Mouse (Mus musculus): ENCODE data around the gene Irf2. TPM values are rescaled to one million over a fixed set of nuclear protein-coding genes. Genes with fewer than 3 reads are reported as not detected.

The Irf2 gene
- polyA plus RNA-seq, 1 experiment: 10.1 TPM

DNA sequence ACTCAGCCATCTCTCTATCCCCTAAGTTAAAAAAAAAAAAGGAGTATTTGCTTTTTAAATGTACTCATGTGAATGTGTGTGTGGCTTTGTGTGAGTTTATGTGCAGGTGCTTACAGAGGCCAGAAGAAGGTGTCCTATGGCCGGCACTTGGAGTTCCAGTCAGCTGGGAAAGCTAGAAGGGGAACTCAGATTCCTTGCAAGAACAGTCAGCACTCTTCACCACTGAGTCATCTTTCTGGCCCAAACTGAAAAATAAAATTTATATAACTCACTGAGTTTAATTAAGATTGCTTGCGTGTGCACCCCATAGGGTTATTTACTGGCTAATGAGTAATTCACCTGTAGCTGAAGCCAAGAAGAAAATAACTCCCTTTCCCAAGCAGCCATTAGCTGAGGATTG, 34.4 kb upstream of the Irf2 start:
- Histone ChIP-seq H3K27me3 (ENCODE audit: control insufficient read depth, insufficient read depth, low read length) (no peaks in the 10 kb centered on the region), H3K4me1 (ENCODE audit: control insufficient read depth, insufficient read depth, low read length) (peaks cover 4% of the 10 kb centered on the region; the same call in 1 of the 2 replicates), H3K36me3 (ENCODE audit: control insufficient read depth, insufficient read depth, low read length) (no peaks in the 10 kb centered on the region), H3K27ac (ENCODE audit: control insufficient read depth, insufficient read depth, low read depth, low read length) (no peak overlapping the region), H3K4me3 (ENCODE audit: control insufficient read depth, low read depth, low read length) (no peak overlapping the region)
- no peak for TF ChIP-seq POLR2A (IDR thresholded peaks at IDR 0.05; ENCODE audit: control insufficient read depth, low read depth, low read length)
- no peak for TF ChIP-seq CTCF (IDR thresholded peaks at IDR 0.05; ENCODE audit: control insufficient read depth, insufficient read depth, insufficient replicate concordance, low read depth, low read length)

- no peak overlapping the region for H3K4me3 ChIP-seq (ENCODE audit: control insufficient read depth, low read depth, low read length)
- no peak overlapping the region for H3K27ac ChIP-seq (ENCODE audit: control insufficient read depth, insufficient read depth, low read depth, low read length)
- no peaks in the 10 kb centered on the region for H3K27me3 ChIP-seq (ENCODE audit: control insufficient read depth, insufficient read depth, low read length)
- TF ChIP-seq POLR2A (IDR thresholded peaks at IDR 0.05; ENCODE audit: control insufficient read depth, low read depth, low read length) (no peak), CTCF (IDR thresholded peaks at IDR 0.05; ENCODE audit: control insufficient read depth, insufficient read depth, insufficient replicate concordance, low read depth, low read length) (no peak)
- H3K36me3 ChIP-seq (ENCODE audit: control insufficient read depth, insufficient read depth, low read length): no peaks in the 10 kb centered on the region
- H3K4me1 ChIP-seq (ENCODE audit: control insufficient read depth, insufficient read depth, low read length): no peaks in the 10 kb centered on the region
These were observed 32.8 kb upstream of the Irf2 start for GRCm38 (mm10) chr8:46706730-46707129.

- TF ChIP-seq CTCF (IDR thresholded peaks at IDR 0.05; ENCODE audit: control insufficient read depth, insufficient read depth, insufficient replicate concordance, low read depth, low read length) (no peak), POLR2A (IDR thresholded peaks at IDR 0.05; ENCODE audit: control insufficient read depth, low read depth, low read length) (no peak)
- Histone ChIP-seq H3K36me3 (ENCODE audit: control insufficient read depth, insufficient read depth, low read length) (no peaks in the 10 kb centered on the region), H3K4me3 (ENCODE audit: control insufficient read depth, low read depth, low read length) (no peak overlapping the region), H3K27ac (ENCODE audit: control insufficient read depth, insufficient read depth, low read depth, low read length) (no peak overlapping the region), H3K27me3 (ENCODE audit: control insufficient read depth, insufficient read depth, low read length) (no peaks in the 10 kb centered on the region), H3K4me1 (ENCODE audit: control insufficient read depth, insufficient read depth, low read length) (no peaks in the 10 kb centered on the region)
These were observed 30.2 kb upstream of the Irf2 start for GRCm38 (mm10) chr8:46709302-46709701.

- H3K4me3 ChIP-seq (ENCODE audit: control insufficient read depth, low read depth, low read length): no peak overlapping the region
- no peak for TF ChIP-seq CTCF (IDR thresholded peaks at IDR 0.05; ENCODE audit: control insufficient read depth, insufficient read depth, insufficient replicate concordance, low read depth, low read length)
- TF ChIP-seq POLR2A (IDR thresholded peaks at IDR 0.05; ENCODE audit: control insufficient read depth, low read depth, low read length): no peak
- H3K27me3 ChIP-seq (ENCODE audit: control insufficient read depth, insufficient read depth, low read length): no peaks in the 10 kb centered on the region
- no peak overlapping the region for H3K27ac ChIP-seq (ENCODE audit: control insufficient read depth, insufficient read depth, low read depth, low read length)
- H3K36me3 ChIP-seq (ENCODE audit: control insufficient read depth, insufficient read depth, low read length): no peaks in the 10 kb centered on the region
- no peaks in the 10 kb centered on the region for H3K4me1 ChIP-seq (ENCODE audit: control insufficient read depth, insufficient read depth, low read length)
These were observed 29.2 kb upstream of the Irf2 start for GRCm38 (mm10) chr8:46710289-46710688.

- Histone ChIP-seq H3K4me1 (ENCODE audit: control insufficient read depth, insufficient read depth, low read length) (no peaks in the 10 kb centered on the region), H3K4me3 (ENCODE audit: control insufficient read depth, low read depth, low read length) (no peak overlapping the region)
- TF ChIP-seq CTCF (IDR thresholded peaks at IDR 0.05; ENCODE audit: control insufficient read depth, insufficient read depth, insufficient replicate concordance, low read depth, low read length): no peak
- TF ChIP-seq POLR2A (IDR thresholded peaks at IDR 0.05; ENCODE audit: control insufficient read depth, low read depth, low read length): no peak
These were observed 28.0 kb upstream of the Irf2 start for GRCm38 (mm10) chr8:46711496-46711895.

DNA sequence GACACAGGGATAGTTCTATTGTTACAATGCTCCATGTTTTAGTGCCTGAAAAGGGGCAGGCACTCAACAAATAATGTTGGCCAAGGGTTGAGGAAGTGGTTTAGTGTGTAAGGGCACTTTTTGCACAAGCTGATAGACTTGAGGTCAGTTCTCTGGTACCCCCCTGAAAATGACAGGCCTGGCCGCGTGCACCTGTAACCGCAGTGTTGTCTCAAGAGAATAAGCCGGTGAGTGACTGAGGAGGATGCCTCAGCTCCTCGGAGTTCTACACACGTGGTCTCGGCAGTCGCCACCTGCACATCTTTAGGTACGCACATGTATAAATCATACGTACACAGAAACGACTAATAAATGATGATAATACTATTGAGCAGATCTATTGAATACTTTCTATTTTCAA, 26.4 kb upstream of the Irf2 start:
- no peak overlapping the region for H3K27ac ChIP-seq (ENCODE audit: control insufficient read depth, insufficient read depth, low read depth, low read length)
- TF ChIP-seq POLR2A (IDR thresholded peaks at IDR 0.05; ENCODE audit: control insufficient read depth, low read depth, low read length): no peak
- no peak for TF ChIP-seq CTCF (IDR thresholded peaks at IDR 0.05; ENCODE audit: control insufficient read depth, insufficient read depth, insufficient replicate concordance, low read depth, low read length)
- H3K36me3 ChIP-seq (ENCODE audit: control insufficient read depth, insufficient read depth, low read length): no peaks in the 10 kb centered on the region
- no peaks in the 10 kb centered on the region for H3K27me3 ChIP-seq (ENCODE audit: control insufficient read depth, insufficient read depth, low read length)
- no peak overlapping the region for H3K4me3 ChIP-seq (ENCODE audit: control insufficient read depth, low read depth, low read length)
- H3K4me1 ChIP-seq (ENCODE audit: control insufficient read depth, insufficient read depth, low read length): no peaks in the 10 kb centered on the region

More at GRCm38 (mm10) chr8:46711496-46711895, 28.0 kb upstream of the Irf2 start:
- Histone ChIP-seq H3K27ac (ENCODE audit: control insufficient read depth, insufficient read depth, low read depth, low read length) (no peak overlapping the region), H3K36me3 (ENCODE audit: control insufficient read depth, insufficient read depth, low read length) (no peaks in the 10 kb centered on the region), H3K27me3 (ENCODE audit: control insufficient read depth, insufficient read depth, low read length) (no peaks in the 10 kb centered on the region)

DNA sequence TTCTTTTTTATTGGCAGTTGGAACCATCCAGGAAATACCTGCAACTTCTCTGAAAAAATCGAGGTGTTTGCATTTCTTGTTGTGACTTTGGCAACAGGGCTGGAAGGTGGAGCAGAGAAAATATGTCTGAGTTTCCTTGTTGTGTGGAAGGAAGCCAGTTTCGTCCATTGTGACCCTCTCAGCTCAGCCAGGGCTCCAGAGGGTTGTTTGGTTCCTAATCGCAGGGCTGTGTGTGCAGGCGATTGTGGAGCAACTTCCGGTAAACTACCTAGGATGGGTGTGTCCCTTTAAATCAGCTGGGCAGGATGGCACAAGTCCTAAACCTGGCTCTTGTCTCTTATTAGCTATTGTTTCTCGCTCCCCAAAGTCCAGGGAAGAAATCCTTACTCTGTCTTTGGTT, 25.7 kb upstream of the Irf2 start:
- H3K4me3 ChIP-seq (ENCODE audit: control insufficient read depth, low read depth, low read length): no peak overlapping the region
- H3K4me1 ChIP-seq (ENCODE audit: control insufficient read depth, insufficient read depth, low read length): no peaks in the 10 kb centered on the region
- TF ChIP-seq CTCF (IDR thresholded peaks at IDR 0.05; ENCODE audit: control insufficient read depth, insufficient read depth, insufficient replicate concordance, low read depth, low read length) (no peak), POLR2A (IDR thresholded peaks at IDR 0.05; ENCODE audit: control insufficient read depth, low read depth, low read length) (no peak)
- no peaks in the 10 kb centered on the region for H3K27me3 ChIP-seq (ENCODE audit: control insufficient read depth, insufficient read depth, low read length)
- H3K27ac ChIP-seq (ENCODE audit: control insufficient read depth, insufficient read depth, low read depth, low read length): no peak overlapping the region
- no peaks in the 10 kb centered on the region for H3K36me3 ChIP-seq (ENCODE audit: control insufficient read depth, insufficient read depth, low read length)

DNA sequence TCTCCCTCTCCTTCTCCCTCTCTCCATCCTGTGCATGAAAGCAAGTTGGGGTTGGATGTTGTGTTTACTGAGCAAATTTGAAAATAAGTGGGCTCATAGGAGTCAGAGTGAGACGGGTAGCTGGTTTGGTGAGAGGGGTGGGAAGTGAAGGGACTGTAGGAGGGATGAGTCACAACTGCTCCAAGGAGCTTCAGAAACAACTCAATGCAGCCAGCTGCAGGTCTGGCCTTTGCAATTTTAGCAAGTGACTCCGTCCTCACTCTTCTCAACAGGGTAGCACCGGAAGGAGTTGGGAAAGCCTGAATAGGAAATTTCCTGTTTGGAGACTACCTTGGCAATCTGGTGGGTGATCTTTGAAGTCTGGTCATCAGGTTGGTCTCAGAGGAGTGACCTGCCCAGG, 25.1 kb upstream of the Irf2 start:
- Histone ChIP-seq H3K27ac (ENCODE audit: control insufficient read depth, insufficient read depth, low read depth, low read length) (no peak overlapping the region), H3K4me1 (ENCODE audit: control insufficient read depth, insufficient read depth, low read length) (no peaks in the 10 kb centered on the region), H3K36me3 (ENCODE audit: control insufficient read depth, insufficient read depth, low read length) (no peaks in the 10 kb centered on the region), H3K27me3 (ENCODE audit: control insufficient read depth, insufficient read depth, low read length) (no peaks in the 10 kb centered on the region), H3K4me3 (ENCODE audit: control insufficient read depth, low read depth, low read length) (no peak overlapping the region)
- no peak for TF ChIP-seq CTCF (IDR thresholded peaks at IDR 0.05; ENCODE audit: control insufficient read depth, insufficient read depth, insufficient replicate concordance, low read depth, low read length)
